Mouse (Mus musculus) cerebellum, adult 11-12 months (tissue): ENCODE measurements around the gene Itgb1bp1.
A peak's percentile ranks its signal among the peaks of the same experiment; 100 is the strongest.

Source experiments
- DNase-seq: peaks from one replicate; pipeline ENCODE4 v3.0.0; 2022

Gene Itgb1bp1

GRCm38 (mm10) chr12:21286243-21286622, at the start of gene Itgb1bp1:
Gene Itgb1bp1, minus strand, starts transcription at chr12:21286284.
- DNase-seq = peak; percentile 99

DNA sequence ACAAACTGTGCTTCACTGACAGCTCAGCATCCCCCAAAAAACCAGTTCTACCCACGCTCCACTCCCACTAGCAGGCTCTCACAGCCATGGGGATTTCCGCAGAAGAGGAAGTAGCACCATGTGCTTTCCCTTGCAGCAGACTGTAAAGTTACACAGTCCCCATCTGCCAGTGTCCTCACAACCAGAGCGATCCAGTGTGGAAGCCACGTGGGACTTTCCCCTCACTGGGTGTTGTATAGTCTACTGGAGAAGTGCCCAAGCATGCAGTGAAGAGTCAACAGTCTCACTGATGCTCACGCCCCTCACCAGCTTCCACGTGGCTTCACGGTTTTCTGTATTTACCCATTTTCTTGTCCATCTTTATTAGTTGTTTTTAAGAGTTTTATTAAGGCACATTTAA, 49.8 kb upstream of the Itgb1bp1 start:
- DNase-seq = no peak

DNA sequence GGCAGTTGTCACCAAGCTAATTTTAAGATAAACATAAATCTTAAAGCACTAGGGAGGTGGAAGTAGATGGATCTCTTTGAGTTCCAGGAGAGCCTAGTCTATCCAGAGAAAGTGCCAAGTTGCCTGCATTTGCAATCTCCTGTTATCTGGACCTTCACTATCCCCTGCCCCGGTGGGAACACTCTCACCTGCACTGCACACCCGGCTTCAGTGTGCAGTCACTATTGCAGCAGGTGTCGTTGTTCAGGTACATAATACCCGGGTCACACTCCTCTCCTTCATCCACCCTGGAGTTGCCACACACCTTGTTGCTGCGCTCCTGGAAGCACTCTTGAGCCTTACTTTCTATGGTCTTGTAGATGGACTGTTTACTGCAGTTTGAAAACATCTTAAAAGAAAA, 47.7 kb upstream of the Itgb1bp1 start:
- no peak for DNase-seq

DNA sequence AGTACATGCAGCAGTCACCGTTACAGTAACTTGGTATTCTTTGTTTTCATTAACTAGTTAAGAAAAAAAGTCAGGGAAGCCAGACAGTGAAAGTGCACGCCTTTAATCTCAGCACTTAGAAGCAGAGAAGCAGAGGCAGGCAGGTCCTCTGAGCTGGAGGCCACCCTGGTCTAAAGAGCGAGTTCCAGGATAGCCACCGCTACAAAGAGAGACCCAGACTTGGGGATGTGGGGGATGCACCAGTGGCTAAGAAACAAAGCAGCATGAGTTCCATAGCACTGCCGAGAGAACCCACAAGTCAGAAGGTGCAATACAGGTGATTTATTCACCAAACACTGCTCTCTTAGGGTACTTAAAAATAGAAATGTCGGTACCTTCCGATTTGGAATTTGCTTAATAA, 46.9 kb upstream of the Itgb1bp1 start:
- no peak for DNase-seq

GRCm38 (mm10) chr12:21331711-21332110, 45.6 kb upstream of the Itgb1bp1 start:
- DNase-seq = no peak

DNA sequence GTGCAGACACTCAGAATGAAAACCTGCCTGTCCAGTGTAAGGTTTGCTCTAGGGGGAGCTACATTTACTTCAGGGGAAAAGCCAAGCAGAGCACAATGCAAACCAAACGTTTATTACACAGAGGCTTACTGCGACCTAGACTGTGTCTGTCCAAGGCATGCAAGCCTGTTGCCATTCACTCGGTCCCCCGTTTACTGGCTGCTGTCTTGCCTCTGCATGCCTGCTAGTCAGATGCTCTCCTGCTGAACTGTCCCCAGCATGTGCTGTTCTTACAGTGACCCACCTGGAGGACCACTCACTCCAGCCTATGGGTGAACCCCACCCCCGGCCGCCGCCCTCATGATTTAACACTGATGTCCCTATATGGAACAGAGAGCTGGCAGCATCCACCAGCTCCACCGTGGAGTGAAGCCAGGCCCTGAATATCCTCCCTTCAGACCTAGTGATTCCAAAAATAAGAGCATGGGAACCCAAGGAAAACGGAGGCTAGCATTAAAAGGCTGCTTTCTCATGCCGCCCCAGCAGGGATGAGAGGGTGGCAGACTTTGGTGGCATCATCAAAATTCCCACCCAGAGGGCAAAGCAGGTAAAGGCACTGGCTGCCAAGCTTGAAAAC, 45.0 kb upstream of the Itgb1bp1 start:
- no peak for DNase-seq

DNA sequence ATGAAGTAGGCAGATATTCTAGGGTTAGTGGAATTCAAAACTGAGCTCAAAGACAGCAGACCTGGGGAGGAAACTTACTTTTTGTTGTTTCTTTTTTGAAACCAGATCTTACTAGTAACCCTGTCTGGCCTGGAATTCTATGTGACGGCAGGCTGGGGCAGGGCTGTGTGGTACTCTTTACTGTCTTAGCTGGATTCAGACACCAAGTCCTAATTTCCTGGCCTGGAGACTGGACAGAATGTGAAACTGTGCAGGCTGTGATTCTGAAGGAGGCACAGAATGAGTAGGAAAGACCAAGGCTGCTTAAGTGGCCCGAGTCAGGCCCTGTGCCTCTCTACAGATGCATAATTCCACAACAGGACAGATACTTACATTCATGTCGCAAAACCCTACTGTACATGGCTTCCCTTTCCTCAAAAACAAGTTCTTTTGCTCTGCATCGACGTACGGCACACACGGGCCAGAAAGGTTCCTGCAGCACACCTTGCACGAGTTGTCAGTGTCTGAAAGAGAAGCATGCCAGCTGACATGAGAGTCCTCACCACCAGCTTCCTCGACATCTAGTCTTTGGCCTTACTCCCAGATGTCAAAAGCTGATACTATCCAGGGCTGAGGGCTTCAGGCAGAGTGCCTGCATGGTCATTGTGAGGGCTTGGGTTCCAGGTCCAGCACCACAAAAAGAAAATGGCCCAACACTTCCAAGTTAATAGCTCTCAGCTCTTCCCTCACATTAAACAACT, 43.7 kb upstream of the Itgb1bp1 start:
- no peak for DNase-seq

DNA sequence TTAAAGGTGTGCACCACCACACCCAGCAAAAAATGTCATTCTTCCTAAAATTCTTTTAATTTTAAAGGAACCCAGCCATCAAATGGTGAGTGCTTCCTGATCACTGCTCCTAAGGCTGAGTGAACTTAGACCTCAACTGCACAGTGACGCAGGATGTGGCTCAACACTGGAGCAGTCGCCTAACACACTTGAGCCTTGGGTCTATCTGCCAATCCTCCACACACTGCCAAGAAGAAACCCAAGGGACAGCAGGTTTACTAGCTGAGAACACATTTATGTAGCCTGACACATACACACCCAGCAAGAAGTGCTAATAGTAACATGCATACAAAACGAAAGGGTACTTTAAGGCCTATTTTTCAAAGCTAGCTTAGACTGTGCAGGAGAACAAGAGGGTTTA, 40.2 kb upstream of the Itgb1bp1 start:
- no peak for DNase-seq

DNA sequence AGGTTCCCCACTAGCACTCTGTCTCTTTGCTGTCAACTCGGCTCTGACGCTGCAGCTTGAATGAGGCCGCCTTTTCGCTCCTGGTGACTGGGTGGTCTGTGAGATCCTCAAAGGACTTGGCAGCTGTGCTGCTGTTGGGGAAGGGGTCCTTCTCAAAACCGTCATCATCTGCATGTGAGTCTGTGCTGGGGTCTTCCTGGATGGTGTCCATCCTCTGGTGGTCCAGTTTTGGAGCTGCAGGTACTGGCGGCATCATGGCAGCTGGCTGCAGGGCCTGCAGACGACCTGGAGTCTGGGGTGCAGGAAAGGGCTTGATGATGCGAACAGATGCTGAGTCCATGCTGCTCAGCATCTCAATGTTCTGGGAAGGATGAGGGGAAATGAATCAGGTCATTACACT, 39.2 kb upstream of the Itgb1bp1 start:
- no peak for DNase-seq

GRCm38 (mm10) chr12:21324101-21324500, 38.0 kb upstream of the Itgb1bp1 start:
- DNase-seq = no peak

DNA sequence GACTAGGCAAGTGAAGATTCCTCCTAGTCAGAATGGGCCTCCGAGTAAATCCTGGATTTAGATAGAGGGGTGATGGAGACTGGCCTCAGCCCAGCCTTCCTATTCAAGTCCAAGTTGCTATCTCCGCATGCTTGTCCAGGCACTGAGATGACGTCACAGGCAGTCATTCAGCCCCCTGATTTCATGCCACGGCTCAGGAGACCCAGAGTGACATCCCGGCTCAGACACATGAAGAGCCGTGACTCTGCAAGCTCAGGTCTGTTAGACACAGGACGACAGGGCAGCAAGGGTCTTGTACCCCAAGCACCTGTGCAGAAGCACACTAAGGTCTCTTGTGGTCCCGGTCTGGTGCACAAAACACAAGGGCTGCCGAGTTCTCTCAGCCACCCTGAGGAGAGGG, 36.8 kb upstream of the Itgb1bp1 start:
- DNase-seq = no peak

DNA sequence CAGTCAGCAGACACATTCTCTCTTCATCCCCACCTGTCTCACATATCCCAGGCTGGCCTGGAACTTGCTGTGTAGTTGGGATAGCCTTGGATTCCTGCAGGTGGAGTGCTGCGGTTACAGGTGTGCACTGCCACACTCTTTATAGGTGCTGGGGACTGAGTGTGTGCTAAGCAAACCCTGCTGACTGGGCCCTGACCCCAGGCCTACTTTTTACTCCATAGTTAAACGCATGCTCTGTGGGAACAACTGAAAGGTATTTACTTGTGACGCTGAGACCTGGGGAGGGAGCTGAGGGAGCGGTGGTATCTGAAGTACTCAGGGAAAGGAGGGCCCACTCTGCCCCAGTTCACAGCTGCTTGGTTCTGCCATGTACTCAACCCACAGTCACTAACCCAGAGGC, 36.2 kb upstream of the Itgb1bp1 start:
- no peak for DNase-seq

DNA sequence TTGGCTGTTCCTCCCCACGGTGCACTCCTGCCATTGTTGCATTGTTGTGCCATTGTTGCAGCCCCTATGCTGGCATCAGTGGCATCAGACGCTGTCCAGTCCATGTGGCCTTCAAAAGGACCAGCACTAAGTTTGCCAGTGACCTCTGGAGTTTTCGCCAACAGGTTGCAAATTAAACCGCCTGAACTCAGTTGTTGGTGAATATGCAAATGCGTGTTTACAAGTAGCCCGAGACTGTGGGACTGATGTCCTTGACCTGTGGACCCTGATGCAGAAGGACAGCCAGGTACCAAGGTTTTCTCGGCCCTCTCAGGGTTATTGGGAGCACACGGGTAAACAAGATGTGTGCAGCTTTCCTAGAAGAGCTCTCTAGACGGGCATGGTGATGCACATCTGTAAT, 35.1 kb upstream of the Itgb1bp1 start:
- no peak for DNase-seq

- peak; percentile 61 for DNase-seq
Observed at GRCm38 (mm10) chr12:21320317-21320716, 34.2 kb upstream of the Itgb1bp1 start.

DNA sequence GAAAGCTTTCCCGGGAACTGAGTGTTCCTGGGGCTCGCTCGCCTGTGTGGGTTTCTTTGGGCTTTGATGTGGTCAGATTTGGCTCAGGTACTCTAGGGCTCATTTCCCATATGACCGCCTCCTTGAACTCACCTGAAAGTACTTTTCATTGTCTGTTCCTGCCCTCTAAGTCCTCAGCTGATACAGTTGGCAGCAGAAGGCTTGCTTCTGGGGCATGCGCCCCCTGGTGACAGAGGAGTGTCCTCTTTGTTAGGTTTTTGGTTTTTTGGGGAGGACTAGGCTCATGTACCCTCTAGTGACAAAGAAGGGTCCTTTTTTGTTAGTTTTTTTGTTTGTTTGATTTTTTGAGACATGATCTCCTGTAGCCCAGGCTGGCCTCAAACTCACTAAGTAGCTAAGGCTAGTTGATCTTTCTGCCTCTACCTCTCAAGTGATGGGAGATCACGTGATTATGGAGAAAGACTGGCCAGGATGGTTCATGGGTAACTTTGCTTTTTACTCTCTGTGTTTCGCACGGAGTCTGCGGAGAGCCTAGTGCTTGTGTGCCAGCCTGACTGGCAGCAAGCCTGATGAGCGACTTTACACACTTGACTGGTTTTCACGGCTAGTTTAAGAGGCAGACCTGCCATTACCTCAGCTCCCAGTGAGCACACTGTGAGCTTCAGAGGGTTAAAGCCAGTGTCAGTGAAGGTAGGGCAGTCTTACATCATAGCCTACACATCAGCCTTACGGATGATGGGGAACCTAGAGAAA, 32.2 kb upstream of the Itgb1bp1 start:
- peak; percentile 56 for DNase-seq

DNA sequence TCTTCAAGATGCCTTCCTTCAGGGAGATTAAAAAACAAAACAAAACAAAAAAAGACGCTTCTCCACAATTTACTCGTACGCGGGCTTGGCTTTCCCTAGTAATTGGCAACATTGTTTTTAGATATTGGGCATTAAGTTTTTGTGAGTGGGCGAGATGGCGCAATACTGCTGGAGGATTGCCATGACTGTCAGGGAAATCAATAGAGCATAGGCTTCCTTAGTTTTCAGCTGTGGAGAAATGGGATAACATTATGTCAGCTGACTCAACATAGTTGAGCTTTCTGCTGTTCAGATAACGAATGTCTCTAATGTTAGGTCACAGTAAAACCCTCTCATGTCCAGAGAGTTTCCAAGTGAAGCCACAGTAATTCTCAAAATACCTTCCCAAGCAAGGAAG, 30.8 kb upstream of the Itgb1bp1 start:
- no peak for DNase-seq

GRCm38 (mm10) chr12:21315923-21316868, 30.1 kb upstream of the Itgb1bp1 start, which contains the start of gene Iah1:
Gene Iah1, plus strand, starts transcription at chr12:21316389.
- DNase-seq = peak; percentile 85

DNA sequence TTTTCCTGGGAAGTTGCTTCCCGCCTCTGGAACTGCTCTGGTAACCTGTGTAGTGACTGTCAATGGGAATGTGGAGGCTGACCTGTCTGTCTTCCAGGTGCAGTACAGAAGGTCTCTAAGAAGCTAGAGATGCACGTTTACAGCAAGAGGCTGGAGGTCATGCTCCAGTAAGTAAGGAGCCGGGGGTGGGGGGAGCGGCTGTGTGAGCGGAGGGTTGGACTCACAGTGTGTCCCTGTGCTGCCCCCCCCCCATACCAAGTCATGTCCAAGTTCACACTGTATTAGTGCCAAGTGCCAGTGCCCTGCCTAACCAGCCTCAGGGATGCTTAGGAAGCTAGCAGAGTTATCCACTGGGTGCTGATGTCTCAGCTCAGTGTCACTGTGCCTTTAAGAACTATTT, 26.1 kb upstream of the Itgb1bp1 start:
- DNase-seq = no peak

GRCm38 (mm10) chr12:21306721-21307120, 20.6 kb upstream of the Itgb1bp1 start:
- DNase-seq = no peak

- DNase-seq = no peak
Observed at GRCm38 (mm10) chr12:21305741-21306140, 19.7 kb upstream of the Itgb1bp1 start.

GRCm38 (mm10) chr12:21302361-21302783, 16.3 kb upstream of the Itgb1bp1 start:
- DNase-seq = no peak

DNA sequence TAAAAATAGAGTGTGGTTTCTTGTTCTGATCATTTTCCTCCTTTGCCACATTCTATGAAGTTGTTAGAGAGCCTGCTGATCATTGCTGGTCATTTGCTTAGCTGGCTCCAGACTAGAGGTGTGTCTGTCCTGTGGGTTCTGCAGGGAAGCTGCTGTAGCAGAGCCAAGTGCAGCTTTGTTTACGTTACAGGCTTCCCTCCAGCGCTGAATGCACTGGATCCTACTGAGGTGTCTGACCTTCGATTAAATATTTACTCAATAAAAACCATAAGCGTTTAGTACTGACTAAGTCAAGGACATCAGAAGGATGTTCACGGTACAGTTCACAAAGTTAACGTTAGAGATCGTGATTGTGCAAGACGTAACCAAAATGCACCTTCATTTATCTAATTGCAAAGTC, 15.8 kb upstream of the Itgb1bp1 start:
- no peak for DNase-seq

- no peak for DNase-seq
Observed at GRCm38 (mm10) chr12:21301324-21301723, 15.2 kb upstream of the Itgb1bp1 start.
